Mouse (Mus musculus): ENCODE measurements around the gene Cyren. TPM values are rescaled to one million over a fixed set of nuclear protein-coding genes. Genes with fewer than 3 reads are reported as not detected.

The Cyren gene
- total and polyA plus RNA-seq, 2 experiments from 2014 or later: 3.6 to 4.9 TPM

DNA sequence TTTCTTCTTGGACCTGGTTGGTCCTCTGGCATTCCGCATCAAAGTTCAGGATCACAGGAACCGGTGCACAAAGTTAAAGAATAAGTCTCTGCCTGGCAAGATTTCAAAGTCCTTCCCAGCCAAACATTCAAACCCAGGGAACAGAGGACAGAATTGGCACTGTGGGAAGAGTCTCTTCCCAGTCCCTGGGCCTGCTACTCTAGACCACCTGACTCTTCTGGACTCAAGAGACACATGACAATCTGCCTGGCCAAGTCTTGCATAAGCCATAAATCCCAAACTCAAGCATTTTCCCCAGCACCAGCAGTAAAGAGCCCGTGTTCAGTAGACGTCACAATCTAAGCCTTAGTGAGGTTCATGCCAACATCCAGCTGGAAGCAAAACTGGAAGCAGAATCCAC is 28.8 kb upstream of the Cyren start:
- Histone ChIP-seq H3K27ac (no peak overlapping the region), H3K9me3 (ENCODE audit: low read length) (no peaks in the 10 kb centered on the region), H3K4me3 (ENCODE audit: low read length) (no peak overlapping the region), H3K27me3 (ENCODE audit: insufficient read depth, low read length) (no peaks in the 10 kb centered on the region), H3K4me1 (ENCODE audit: insufficient read depth, low read length) (peaks cover 11% of the 10 kb centered on the region; the same call in 1 of the 2 replicates), H3K36me3 (ENCODE audit: insufficient read depth, low read length) (peaks cover 30% of the 10 kb centered on the region; the same call in 1 of the 2 replicates), H3K9ac (replicated peaks; ENCODE audit: low read length) (no peak overlapping the region), H3K4me2 (ENCODE audit: low read depth, low read length) (no peak overlapping the region)
- TF ChIP-seq CTCF (IDR thresholded peaks at IDR 0.05; ENCODE audit: low read depth): no peak
- ATAC-seq (no peak), DNase-seq (ENCODE audit: low spot score) (no peak)
- 78% methylated on average over 4 of the region's 4 CpGs for WGBS

DNA sequence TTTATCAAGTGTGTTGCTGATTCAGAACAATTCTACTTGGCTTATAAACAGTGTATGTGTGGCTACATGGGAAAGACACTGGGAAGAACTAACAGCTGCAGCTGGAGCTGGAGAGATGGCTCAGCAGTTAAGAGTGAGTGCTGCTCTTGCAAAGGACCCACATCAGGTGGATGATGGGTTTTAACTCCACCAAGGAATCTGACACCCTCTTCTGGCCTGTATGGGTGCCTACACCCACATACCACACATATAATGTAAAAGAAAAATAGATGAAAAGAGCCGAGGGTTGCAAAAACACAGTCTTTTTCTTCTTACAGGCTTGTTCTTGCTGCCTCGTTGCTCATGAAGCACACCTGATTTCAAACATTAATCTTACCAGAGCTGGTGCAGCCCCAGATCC is 28.3 kb upstream of the Cyren start:
- Histone ChIP-seq H3K36me3 (ENCODE audit: insufficient read depth, low read length) (peaks cover 30% of the 10 kb centered on the region; the same call in 1 of the 2 replicates), H3K9me3 (ENCODE audit: low read length) (no peaks in the 10 kb centered on the region), H3K27me3 (ENCODE audit: insufficient read depth, low read length) (no peaks in the 10 kb centered on the region), H3K9ac (replicated peaks; ENCODE audit: low read length) (no peak overlapping the region), H3K27ac (no peak overlapping the region), H3K4me3 (ENCODE audit: low read length) (no peak overlapping the region), H3K4me2 (ENCODE audit: low read depth, low read length) (no peak overlapping the region), H3K4me1 (ENCODE audit: insufficient read depth, low read length) (peaks cover 11% of the 10 kb centered on the region; the same call in 1 of the 2 replicates)
- ATAC-seq (no peak), DNase-seq (ENCODE audit: low spot score) (no peak)
- peak; percentile 18; the same call in 1 of the 2 replicates for TF ChIP-seq CTCF (IDR thresholded peaks at IDR 0.05; ENCODE audit: low read depth)
- 73% methylated on average over 2 of the region's 2 CpGs for WGBS

DNA sequence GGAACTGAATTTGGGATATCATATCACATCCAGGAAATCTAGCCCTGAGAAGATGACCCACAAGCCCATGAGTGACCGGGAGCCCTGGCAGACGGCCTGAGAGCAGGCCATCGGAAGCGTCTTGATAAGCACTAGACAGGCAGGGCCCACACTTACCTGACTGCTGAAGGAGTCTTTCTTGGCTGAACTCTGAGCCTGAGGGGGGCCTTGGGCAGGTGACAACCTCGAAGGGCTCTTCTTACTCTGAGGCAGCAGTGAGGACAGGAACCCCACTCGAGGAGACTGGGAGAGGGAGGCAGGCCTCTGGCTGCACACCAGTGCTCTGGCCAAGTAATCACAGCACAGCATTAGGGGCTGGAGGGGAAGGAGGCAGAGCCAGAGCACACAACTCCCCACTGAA is 26.5 kb upstream of the Cyren start:
- no peak for ATAC-seq
- WGBS: 95% methylated on average over 6 of the region's 6 CpGs
- no peak overlapping the region for H3K27ac ChIP-seq
- H3K4me2 ChIP-seq (ENCODE audit: low read depth, low read length): no peak overlapping the region
- H3K36me3 ChIP-seq (ENCODE audit: insufficient read depth, low read length): peaks cover 32% of the 10 kb centered on the region; the same call in 1 of the 2 replicates
- H3K4me3 ChIP-seq (ENCODE audit: low read length): no peak overlapping the region
- no peak for DNase-seq (ENCODE audit: low spot score)
- H3K4me1 ChIP-seq (ENCODE audit: insufficient read depth, low read length): 0 out of 2 replicates have a peak, but pooled peaks cover 3% of the 10 kb centered on the region
- H3K27me3 ChIP-seq (ENCODE audit: insufficient read depth, low read length): no peaks in the 10 kb centered on the region
- TF ChIP-seq CTCF (IDR thresholded peaks at IDR 0.05; ENCODE audit: low read depth): no peak
- no peak overlapping the region for H3K9ac ChIP-seq (replicated peaks; ENCODE audit: low read length)
- no peaks in the 10 kb centered on the region for H3K9me3 ChIP-seq (ENCODE audit: low read length)

DNA sequence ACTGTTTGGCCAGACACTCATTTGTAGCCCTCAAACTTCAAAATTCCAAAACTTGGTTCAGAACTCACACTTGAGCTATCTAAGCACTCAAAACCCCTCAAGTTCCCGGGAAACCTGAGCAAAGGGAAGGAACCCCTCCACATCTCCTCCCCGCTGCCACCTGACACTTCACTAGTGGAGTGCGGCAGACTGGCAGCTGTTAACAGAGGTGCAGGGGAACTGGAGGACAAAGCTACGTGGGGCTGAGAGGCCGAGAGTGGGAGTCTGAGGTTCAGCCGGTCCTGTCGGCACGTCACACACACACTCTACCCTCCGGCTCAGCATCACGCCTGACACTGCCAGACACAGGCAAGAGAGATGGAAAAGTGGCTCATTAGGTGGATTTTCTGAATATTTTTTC is 26.0 kb upstream of the Cyren start:
- Histone ChIP-seq H3K27me3 (ENCODE audit: insufficient read depth, low read length) (no peaks in the 10 kb centered on the region), H3K9me3 (ENCODE audit: low read length) (no peaks in the 10 kb centered on the region), H3K4me1 (ENCODE audit: insufficient read depth, low read length) (no peaks in the 10 kb centered on the region), H3K4me2 (ENCODE audit: low read depth, low read length) (no peak overlapping the region), H3K4me3 (ENCODE audit: low read length) (no peak overlapping the region), H3K9ac (replicated peaks; ENCODE audit: low read length) (no peak overlapping the region), H3K27ac (no peak overlapping the region), H3K36me3 (ENCODE audit: insufficient read depth, low read length) (peaks cover 36% of the 10 kb centered on the region; the same call in 1 of the 2 replicates)
- ATAC-seq (no peak), DNase-seq (ENCODE audit: low spot score) (no peak)
- no peak for TF ChIP-seq CTCF (IDR thresholded peaks at IDR 0.05; ENCODE audit: low read depth)
- 92% methylated on average over 10 of the region's 10 CpGs for WGBS

DNA sequence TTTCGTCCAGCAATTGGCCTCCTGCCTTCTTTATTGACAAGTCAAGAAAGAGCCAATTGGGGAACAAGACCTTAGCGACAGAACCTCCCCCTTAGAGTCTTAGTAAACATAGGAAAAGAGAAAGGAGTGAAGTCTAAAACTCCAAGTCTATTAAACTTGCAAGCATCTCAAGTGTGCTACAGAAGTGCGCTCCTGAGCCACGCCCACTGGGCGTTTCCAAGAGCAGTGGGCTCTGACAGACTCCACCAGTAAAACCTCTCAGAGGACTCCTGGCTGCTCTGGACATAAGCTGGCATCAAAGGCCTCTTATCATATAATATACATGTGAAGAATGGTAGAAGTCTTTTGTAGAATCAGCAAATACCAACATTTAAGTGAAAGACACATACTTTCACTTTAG is 25.6 kb upstream of the Cyren start:
- 87% methylated on average over 5 of the region's 5 CpGs for WGBS
- Histone ChIP-seq H3K36me3 (ENCODE audit: insufficient read depth, low read length) (peaks cover 36% of the 10 kb centered on the region; the same call in 1 of the 2 replicates), H3K27ac (no peak overlapping the region), H3K27me3 (ENCODE audit: insufficient read depth, low read length) (no peaks in the 10 kb centered on the region), H3K4me2 (ENCODE audit: low read depth, low read length) (no peak overlapping the region), H3K9me3 (ENCODE audit: low read length) (no peaks in the 10 kb centered on the region), H3K9ac (replicated peaks; ENCODE audit: low read length) (no peak overlapping the region), H3K4me3 (ENCODE audit: low read length) (no peak overlapping the region), H3K4me1 (ENCODE audit: insufficient read depth, low read length) (no peaks in the 10 kb centered on the region)
- TF ChIP-seq CTCF (IDR thresholded peaks at IDR 0.05; ENCODE audit: low read depth): no peak
- DNase-seq (ENCODE audit: low spot score): no peak
- no peak for ATAC-seq

DNA sequence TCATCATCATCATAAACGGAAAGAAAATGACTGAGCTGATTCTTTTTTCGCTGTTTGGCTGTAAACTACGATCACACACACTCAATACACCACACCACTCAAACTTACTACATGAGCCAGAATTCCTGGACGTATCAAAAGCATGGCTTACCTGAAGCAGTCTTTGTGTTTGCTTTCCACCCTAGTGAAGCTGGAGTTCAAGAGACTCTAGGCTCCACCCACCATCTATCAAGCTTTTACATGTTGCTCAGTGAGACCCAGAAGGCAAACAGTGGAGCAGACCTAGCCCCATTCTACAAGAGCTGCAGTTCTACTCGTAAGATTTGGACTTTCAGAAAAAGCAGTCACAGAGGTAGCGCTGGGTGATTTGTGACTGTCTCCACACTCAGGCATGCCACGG is 24.7 kb upstream of the Cyren start:
- H3K4me1 ChIP-seq (ENCODE audit: insufficient read depth, low read length): no peaks in the 10 kb centered on the region
- H3K4me3 ChIP-seq (ENCODE audit: low read length): no peak overlapping the region
- no peak for TF ChIP-seq CTCF (IDR thresholded peaks at IDR 0.05; ENCODE audit: low read depth)
- H3K27me3 ChIP-seq (ENCODE audit: insufficient read depth, low read length): no peaks in the 10 kb centered on the region
- H3K9ac ChIP-seq (replicated peaks; ENCODE audit: low read length): no peak overlapping the region
- DNase-seq (ENCODE audit: low spot score): no peak
- ATAC-seq: no peak
- H3K27ac ChIP-seq: no peak overlapping the region
- 94% methylated on average over 7 of the region's 7 CpGs for WGBS
- H3K4me2 ChIP-seq (ENCODE audit: low read depth, low read length): no peak overlapping the region
- no peaks in the 10 kb centered on the region for H3K9me3 ChIP-seq (ENCODE audit: low read length)
- H3K36me3 ChIP-seq (ENCODE audit: insufficient read depth, low read length): peaks cover 39% of the 10 kb centered on the region; the same call in 1 of the 2 replicates

DNA sequence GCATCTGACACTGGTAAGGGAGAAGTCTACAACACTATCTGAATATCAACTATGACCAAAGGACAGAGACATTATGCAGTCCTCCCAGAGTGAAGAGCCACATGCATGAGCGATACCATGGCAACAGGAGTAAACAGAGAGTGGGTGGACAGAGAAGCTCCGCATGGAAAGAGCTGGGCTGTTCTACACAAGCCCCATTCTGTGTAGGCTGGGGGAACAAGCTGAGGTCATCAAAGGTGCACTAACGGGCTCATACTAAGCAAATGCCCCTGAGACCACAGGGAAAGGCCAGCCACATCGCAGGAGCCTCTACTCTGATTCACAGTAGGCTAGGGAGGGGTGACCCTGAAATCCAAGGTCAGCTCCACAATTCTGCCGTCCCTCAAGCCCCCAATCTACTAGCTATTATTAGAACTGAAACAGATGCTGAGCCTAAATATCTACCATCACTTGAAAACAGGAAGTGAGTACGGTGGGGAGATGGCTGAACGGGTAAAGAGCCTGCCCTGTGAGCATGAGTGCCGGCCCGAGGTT is 24.1 kb upstream of the Cyren start:
- no peak for TF ChIP-seq CTCF (IDR thresholded peaks at IDR 0.05; ENCODE audit: low read depth)
- Histone ChIP-seq H3K27ac (no peak overlapping the region), H3K9me3 (ENCODE audit: low read length) (no peaks in the 10 kb centered on the region), H3K36me3 (ENCODE audit: insufficient read depth, low read length) (peaks cover 39% of the 10 kb centered on the region; the same call in 1 of the 2 replicates), H3K4me3 (ENCODE audit: low read length) (no peak overlapping the region), H3K27me3 (ENCODE audit: insufficient read depth, low read length) (no peaks in the 10 kb centered on the region), H3K9ac (replicated peaks; ENCODE audit: low read length) (no peak overlapping the region), H3K4me1 (ENCODE audit: insufficient read depth, low read length) (no peaks in the 10 kb centered on the region), H3K4me2 (ENCODE audit: low read depth, low read length) (no peak overlapping the region)
- WGBS: 57% methylated on average over 9 of the region's 9 CpGs
- ATAC-seq: 0 out of 2 replicates have a peak, but pooled peaks have one; percentile 42
- DNase-seq (ENCODE audit: low spot score): no peak
